Mouse (Mus musculus): ENCODE measurements around the gene Pde10a.
A peak's percentile ranks its signal among the peaks of the same experiment; 100 is the strongest.

Pde10a gene

DNA sequence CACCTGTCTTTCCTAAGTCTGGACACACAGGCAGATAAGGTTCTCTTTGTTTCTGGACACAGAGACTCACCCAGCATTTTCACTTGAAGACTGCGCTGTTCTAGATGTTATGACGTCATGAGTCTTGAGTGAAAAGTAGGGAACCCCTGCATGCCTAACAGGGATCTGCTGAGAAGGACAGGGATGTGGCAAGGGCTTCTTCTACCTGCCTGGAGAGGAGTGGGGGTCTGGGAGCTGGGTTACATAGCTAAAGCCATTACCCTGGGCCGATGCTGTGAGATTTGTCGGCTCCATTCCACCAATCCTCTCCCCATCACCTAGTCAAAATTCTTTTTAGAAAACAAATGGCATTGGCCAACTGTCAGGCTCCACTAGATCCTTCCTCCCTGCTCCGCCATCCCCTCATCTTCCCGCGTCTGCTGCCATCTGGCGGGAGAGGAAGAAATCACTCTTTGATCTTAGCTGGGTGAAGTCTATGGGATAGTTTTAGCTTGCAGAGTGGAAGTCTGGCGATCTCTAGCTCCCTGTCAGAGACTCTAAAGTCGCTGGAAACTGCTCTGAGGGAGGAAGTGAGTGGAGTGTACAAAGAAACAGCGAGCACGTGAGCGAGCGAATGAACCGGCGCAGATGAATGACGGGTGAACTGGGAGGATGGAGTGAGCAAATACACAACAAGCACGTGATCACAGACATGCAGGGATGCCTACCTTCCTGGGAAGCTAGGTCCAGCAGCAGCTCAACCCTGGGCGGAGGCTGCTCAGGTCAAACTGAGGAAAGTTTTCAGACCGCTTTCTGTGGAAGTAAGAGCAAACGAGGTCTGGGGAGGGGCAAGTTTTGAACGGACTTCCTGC lies 67.5 kb downstream of the Pde10a start:
- peak; percentile 90 for DNase-seq

DNA sequence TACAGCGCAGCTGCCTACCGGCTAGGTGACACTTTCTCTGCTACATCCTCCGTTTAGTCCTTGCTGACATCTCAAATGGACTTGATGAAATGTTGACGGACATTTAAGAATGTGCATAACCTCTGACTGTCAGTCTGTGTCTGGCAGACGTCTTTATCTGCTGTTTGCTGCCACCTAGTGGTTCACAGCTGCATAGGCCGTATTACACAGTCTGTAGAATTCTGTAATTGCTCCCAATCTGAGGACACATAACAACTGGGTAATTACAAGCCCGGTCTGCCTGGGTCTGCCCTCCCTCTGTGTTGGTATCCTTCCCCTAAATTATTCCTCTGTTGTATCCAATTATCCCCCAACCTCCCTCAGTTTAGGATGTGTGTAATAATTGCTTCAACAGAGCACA lies 72.6 kb downstream of the Pde10a start:
- peak; percentile 88 for DNase-seq

DNA sequence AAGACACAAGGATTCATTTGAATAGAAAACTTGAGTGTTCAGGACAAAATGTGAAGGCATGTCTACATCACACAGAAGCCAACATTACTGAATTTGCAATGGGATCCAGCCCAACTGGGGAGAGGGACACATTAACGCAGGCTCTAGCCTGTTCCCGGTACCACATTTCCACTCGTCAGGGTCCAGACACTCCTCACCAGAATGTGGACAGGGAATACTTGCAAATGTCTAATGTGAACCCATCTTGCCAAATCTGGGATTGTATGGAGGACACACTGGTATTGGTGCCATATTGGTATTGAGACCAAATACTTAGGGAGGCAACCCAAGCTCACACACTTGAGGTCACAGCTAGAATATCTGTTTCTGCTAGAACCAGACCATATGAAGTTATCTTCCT lies 77.8 kb downstream of the Pde10a start:
- DNase-seq = no peak

DNA sequence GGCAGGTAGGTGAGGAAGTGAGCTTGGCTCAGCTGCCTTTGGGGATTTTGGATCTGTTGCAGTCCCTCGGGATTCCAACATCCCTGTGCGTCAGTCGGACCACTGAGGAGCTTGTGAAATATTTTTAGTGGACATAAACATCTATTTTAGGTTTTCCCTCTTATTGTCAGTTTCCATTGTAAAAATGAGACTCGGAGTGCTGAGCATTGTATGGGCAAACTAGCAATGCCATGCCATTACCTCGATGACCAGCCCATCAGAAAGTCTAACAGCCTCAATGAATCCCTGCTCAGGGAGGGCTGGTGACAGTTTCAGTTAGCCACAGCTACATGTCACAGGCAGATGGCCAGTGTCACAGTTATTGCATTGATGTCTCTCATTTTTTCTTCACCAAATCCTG lies 80.7 kb downstream of the Pde10a start:
- DNase-seq = no peak

DNA sequence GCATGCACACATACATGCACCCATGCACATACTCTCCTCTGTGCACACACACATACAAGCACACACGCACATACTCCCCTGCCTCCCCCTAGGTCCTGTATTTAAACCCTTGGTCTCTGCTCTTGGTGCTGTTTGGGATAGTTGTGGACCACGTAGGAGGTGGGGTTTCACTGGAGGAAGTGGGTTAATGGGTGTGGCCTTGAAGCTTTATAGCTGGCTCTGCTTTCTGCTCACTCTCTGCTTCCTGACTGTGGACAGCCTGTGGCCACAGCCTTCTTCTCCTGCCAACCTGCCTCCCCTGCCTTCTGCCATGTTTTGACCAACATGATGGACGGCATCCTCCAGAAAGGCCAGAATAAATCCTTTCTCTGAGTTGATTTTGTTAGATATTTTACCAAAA lies 81.5 kb downstream of the Pde10a start:
- no peak for DNase-seq

DNA sequence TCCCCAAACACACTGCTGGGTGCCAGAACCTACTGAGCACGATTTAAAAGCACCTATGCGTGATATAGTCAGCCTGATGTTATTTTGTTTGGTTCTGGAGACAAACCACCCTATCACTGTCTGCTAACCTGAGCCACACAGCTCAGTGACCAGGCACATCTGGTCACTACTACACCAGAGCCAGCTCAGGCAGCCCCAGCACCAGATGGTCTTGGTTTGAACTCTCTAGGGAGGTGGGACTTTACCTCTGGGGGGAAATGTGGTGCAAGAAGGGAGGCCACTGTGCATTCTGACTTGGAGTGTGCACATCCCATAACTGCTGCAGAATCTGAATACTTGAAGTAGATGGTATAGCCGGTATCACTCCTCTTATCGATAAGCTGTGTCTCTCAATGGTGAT lies 86.7 kb downstream of the Pde10a start:
- DNase-seq = no peak

DNA sequence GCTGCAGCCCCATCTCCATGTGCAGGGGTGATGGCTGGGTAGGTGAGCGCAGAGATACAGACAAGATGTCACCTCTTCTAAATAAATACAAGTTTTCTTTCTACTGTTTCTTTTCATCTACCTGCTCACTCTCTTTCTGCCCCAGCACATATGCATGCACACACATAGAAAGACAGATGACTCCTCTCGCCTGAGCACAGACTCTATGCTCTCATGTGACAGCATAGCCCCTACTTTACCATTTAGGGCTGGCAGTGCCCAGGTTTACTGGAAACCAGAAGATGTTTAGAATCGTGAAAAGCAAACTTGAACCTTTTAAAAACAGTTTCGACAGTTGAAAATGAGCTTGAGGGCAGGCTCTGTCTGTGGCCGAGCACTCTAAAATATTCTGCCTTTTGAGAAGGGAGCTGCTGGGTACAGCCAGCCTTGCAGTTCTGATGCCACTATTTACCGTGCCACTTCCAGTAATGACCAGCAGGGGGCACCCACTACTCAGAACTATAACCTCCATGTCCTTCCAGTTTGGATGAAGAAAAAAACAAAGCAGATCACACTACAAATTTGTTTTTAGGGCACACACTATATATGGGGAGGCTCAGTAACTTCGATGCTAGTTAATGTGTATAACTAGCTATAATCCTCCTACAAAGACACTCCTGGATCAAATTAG lies 88.8 kb downstream of the Pde10a start:
- peak; percentile 94 for DNase-seq

DNA sequence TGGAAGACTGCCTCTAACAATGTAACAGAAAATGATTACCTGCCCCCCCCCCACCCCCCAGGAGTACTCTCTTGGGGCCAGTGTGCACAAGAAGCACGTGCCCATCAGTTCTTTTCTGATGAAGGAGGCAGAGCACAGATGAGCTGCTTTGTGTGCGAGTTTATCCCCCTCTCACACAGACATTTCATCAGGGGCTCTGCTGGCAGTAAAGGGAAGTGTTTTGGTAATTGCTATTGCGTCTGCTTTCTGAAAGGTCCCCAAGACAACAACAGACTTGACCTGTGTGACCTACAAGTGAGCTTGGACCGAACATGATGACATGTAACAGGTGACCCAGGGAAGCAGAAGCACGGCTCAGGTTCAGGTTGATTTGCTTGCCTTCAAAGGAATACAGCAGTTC lies 95.2 kb downstream of the Pde10a start:
- no peak for DNase-seq

DNA sequence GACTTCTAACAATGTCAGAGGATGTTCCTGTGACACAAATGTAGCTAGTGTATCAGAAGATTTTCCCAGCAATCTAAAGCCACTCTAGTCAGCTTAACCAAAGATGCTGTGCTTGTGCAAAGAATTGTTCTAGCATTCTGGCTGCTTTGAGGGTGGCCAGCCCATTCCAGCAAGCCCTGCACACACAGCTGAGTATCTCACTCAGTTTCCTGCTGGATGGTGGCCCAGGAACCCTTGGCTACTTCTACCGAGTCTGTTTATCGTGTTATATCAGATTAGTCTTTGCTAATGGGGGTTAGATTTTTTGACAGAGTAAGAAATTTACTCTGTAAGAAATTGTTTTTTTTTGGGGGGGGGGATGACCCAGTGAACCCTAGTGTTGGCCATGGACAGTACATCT lies 95.9 kb downstream of the Pde10a start:
- peak; percentile 44 for DNase-seq

DNA sequence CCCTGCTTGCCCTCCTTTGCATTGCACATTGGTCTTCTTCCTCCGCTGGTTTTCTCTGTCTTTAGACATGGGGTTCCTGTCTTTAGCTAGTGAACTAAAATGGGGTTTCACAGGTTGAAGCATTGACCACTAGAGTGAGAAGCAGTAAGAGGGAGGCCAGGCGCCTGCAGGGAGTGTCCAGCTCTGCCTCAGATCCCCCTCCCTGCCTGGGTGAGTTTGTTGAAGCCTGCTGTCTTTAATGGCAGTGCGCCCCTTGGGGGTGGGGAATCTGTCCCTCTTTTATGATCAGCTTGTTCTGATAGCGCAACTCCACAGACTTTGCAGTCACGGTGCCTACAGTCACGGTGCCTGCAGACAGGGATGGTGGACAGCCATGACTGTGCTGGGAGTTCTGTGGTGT lies 96.7 kb downstream of the Pde10a start:
- DNase-seq = no peak

DNA sequence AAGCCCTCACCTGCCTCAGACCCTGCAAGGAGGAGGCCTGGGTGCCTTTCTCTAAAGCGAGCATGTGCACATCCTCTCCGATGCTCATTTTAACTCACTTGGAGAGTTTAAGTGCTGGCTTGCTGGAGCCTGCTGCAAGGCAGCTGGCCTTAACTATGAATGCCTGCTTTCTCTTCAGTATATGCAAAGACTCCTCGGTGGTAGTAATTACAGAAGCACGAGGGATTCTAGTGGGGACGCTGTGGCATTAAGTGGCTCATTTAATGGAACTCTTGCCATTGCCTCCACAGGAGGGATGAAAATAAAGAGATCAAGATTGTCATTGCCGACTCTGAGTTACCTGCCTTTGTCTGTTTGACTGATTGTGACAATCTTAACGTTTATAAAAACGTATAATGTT lies 101.2 kb downstream of the Pde10a start:
- DNase-seq = no peak

DNA sequence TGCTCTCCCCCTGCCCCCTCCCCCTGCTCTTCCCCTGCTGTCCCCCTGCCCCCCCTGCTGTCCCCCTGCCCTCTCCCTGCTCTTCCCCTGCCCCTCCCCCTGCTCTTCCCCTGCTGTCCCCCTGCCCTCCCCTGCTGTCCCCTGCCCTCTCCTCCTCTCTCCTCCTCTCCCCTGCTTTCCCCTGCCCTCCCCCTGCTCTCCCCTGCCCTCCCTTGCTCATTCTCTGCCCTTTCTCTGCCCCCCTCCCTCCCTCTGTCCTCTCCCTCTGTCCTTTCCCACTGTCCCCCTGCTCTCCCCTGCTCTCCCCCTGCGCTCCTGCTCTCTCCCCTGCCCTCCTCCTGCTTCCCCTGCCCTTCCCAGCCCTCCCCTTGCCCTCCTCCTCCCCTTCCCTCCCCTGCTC lies 106.5 kb downstream of the Pde10a start:
- DNase-seq = no peak

DNA sequence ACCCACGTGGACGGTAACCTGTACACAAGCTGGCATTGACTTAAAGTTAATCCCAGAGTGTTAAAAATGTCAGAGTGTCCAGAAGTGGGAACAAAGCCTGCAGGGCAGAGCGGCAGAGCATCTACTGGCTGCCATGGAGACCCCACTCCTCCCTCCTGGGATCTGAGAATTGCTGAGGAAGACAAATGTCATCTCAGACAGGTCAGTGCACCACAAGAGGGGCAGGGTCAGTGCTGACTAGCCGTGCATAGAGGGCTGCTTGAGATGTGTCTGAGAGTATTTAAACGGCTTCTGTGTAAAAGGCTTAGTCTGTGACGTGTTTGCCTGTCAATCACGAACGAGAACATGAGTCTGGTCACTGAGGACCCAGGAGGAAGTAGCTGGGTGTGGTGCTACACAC lies 108.4 kb downstream of the Pde10a start:
- no peak for DNase-seq

DNA sequence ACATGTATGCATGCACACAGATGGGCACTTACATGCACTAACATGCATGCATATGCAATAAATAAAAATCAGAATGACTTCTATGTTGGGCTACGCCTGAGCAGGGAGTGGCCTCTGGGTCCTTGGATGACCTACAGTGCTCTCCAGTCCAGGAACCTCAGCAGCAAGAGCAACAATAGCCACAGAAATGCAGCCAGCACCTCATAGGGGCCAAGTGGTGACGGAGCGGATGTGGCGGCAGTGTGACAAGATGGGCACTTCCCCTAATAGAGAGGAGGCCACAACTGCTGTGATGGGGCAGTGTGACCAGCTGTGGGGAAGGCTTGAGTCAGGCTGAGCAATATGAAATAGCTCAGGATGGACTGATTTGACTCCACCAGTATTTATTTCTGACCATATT lies 109.3 kb downstream of the Pde10a start:
- DNase-seq = no peak

DNA sequence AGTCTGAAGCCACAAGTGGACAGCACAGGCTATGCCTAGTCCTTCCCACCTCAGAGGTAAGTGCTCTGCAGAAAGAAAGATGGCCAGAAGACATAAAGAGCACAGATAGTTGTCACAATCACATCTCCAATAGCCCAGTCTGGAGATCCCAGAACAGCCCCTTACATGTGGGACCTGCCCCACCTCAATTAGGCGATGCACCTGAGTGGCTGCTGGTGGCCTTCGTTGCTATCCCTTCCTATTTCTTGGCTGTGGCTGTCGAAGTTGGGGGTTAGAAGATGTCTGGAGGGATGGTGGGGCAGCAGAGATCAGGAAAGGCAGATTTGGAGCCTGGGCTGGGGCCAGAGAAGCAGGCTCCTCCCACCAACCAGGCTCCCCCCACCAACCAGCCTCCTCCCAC lies 111.1 kb downstream of the Pde10a start:
- DNase-seq = no peak

DNA sequence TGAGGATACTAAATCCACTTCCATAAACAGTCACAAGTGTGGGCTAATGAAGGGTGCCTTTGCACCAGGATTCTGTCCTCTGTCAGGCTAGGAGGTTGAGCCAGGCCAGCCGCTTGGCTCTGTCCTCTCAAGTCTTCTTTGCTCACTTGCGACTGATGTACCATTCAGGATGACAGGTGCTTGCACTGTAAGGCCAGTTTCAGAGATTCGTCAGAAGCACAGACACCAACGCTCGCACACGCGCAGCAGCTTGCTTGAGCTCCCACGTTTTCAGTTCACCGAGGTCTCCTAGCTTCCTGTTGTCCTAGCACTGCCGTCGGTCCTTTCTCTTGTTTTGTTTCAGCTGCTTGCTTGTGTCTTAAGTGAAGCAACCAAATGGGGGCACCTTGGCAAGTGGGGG lies 111.5 kb downstream of the Pde10a start:
- DNase-seq = no peak

DNA sequence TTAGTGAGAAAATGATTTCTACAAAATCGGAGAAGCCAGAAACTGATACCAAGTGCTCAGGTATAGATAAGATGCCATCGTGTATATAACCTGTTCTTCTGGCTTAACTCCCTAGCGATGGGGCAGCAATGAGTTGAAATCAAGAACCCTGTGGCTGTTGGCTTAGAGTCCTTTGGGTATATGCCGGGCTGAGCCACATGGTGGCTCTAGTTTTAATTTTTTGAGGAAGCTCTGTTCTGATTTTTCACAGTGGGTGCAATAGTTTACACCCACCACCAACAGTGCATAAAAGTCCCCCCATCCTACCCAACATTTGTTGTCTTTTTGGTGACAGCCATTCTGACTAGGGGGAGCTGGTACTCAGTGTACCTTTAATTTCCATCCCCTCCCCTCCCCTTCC lies 112.0 kb downstream of the Pde10a start:
- peak; percentile 55 for DNase-seq

DNA sequence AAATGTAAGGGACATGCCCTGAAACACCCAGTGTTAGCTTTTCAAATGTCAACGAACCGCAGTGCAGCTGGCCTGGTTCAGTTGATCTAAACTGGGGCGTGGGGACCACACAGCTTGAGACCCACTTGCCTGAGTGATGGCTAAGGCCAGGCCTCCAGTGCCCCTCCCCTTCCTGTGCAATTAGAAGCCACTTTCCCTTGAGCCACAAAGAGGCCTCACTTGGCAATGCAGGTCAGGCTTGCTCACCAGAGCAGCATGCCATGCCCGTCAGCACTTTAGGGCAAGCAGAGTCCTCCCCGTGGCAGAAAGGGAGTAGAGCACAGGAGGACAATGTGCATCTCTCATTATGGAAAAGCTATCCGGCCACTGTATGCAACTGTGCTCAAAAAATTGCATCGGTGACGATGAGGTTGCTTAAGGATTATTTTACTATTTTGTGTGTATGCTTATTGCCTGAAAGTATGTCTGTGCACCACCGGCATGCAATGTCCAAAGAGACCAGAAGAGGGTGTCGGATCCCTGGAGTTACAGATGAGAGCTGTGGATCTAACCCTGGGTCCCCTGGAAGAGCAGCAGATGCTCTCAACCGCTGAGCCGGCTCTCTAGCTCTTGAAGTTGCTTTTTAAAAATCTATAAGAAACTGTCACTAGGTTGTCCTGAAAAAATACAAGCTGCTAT lies 114.7 kb downstream of the Pde10a start:
- DNase-seq = no peak

DNA sequence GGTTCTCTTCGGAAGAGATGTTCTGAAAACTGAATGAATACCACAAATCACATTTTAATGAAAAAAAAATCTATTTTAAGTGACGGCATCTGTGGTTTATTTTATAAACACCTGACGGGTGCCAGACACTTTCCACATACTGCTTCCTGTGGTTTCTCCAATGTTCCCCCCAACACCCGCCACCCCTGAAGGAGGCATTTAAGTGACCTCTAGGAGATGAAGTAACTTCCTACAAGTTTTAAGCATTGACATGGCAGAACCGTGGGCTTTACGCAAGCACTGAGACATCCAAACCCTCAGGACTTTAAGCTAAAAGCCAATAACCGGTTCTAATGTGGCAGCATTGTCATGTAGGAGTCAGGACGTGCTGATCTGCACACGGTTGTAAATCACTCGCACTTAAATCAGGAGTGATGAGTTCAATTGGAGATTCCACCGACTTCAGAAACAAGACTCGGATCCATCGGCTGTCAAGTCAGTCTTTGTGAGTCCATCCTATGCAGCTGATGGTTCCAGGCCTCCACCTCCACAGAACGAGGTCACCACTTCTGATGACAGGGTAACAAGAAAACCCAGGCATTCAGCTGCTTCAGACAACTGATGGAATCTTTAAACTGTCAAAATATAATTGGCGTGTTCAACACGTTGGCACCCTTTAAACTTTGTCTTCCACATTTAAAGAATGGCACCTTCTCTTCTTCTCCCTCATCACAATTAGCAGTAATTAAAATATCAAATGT lies 115.7 kb downstream of the Pde10a start:
- DNase-seq = no peak

DNA sequence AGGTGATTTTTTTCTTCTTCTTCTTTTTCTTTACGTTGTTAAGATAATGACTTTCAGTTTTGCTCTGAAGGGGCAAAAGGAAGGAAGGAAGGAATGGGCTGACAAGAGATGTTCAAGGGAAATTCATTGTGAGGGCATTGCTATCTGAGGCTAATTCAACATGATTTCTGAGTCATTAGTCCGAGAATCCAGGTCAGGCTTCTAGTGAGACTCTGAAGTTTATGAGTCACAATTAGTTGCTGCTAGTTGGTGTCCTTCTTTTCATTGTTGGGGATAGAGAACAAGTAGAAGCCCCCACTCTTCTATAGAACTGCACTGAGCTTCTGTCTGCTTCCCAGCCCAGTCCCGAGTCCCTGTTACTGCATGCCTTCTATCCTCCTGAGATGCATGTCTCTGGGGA lies 116.3 kb downstream of the Pde10a start:
- DNase-seq = no peak

DNA sequence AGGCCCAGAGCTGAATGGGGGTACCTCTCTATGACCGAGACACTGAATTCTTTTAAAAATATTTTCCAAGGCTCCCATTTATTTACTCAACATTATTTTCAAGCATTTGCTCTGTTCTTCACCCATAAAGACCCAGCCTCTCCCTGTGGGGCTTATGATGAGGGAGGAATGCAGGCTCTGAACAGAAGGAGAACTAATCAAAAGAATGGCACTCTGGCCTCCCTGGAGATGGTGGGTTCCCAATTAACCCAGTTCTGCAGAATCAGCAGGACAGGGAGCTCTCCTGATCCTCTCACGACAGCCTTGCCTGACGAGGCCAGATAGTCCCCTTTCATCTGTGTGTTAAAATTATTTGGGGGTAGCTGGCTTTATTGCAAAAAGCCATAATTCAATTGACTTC lies 117.2 kb downstream of the Pde10a start:
- DNase-seq = no peak

DNA sequence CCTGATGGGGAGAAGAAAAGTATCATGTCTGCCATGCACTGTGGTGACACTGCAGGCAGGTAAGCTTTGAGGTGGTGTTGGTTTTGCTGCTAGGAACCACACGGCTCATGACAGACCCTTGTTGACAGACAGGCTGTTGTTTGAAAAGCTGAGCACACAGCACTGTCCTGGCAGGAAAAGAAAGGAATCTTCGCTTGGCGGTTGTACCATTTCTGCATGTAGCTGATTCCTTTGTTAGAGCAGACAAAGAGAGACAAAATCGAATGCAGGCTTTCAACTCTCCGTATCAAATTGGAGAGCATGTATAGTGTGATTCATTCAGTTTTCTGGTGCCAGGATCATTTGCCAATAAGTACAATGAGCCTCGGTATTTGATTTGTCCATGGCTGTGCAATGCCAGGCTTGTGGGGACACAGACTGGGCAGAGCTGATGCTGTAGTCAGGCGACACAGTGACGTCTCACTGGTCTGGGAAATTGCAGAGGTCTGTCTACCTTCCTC lies 122.2 kb downstream of the Pde10a start:
- DNase-seq = peak; percentile 56

DNA sequence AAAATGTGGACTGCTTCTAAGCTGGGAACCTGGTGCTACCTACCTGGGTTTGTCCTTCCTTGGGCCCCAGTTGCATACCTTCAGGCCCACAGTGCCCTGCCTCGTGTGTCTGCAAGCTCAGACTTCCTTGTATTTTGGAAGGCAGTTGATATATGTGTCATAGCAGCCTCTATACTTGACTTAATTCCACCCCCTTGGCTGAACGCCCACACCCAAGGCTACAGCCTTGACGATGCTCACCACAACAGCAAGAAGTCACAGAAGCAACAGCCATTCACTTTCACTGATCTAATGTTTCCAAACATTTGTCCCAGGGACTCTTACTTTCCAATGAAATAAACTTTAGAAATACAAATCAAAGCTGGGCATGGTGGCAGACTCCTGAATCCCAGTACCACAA lies 123.1 kb downstream of the Pde10a start:
- DNase-seq = peak; percentile 43

Data from cerebellum, adult 9-10 months (tissue).